Mouse (Mus musculus) liver, embryonic 12.5 days (tissue): ENCODE results near the gene Rbm20. TPM values are rescaled to one million over a fixed set of nuclear protein-coding genes. Genes with fewer than 3 reads are reported as not detected.
A peak's percentile ranks its signal among the peaks of the same experiment; 100 is the strongest.
"Not testable (repeated sequence)": the region's sequence is repeated elsewhere in the genome, so short reads cannot be mapped to it uniquely, and the experiment has no call there.

Experiments used
- ATAC-seq: fragments of 200-750 bp; cut with Nextera tagmentation; 2 replicates; pipeline ENCODE4 v1.8.0; 2017; ENCODE audit warnings: moderate number of reproducible peaks, mild to moderate bottlenecking, moderate library complexity
- H3K27ac ChIP-seq: fragments of 300-500 bp; sonication (generic); 2 replicates; pipeline ENCODE4 v1.5.1; 2016; ENCODE audit warnings: mild to moderate bottlenecking
- H3K27me3 ChIP-seq: fragments of 300-500 bp; sonication (generic); replicated peaks from 2 replicates; pipeline ENCODE4 v1.6.1; 2016; ENCODE audit warnings: mild to moderate bottlenecking, moderate library complexity
- H3K36me3 ChIP-seq: fragments of 300-500 bp; sonication (generic); 2 replicates; pipeline ENCODE4 v1.6.1; 2016; ENCODE audit warnings: mild to moderate bottlenecking, moderate library complexity
- H3K4me1 ChIP-seq: fragments of 300-500 bp; sonication (generic); 2 replicates; pipeline ENCODE4 v1.6.1; 2016
- H3K4me2 ChIP-seq: fragments of 300-500 bp; sonication (generic); 2 replicates; pipeline ENCODE4 v1.6.1; 2016; ENCODE audit warnings: mild to moderate bottlenecking, moderate library complexity
- H3K4me3 ChIP-seq: fragments of 300-500 bp; sonication (generic); 2 replicates; pipeline ENCODE4 v1.5.1; 2016; ENCODE audit warnings: mild to moderate bottlenecking, moderate library complexity
- H3K9ac ChIP-seq: fragments of 300-500 bp; sonication (generic); 2 replicates; pipeline ENCODE4 v1.6.1; 2016; ENCODE audit warnings: mild to moderate bottlenecking, moderate library complexity
- H3K9me3 ChIP-seq: fragments of 300-500 bp; sonication (generic); replicated peaks from 2 replicates; pipeline ENCODE4 v1.6.1; 2016; ENCODE audit warnings: mild to moderate bottlenecking, moderate library complexity
- WGBS: fragments of 180-500 bp; shearing (Covaris S2); methylation state at CpG from one replicate; pipeline ENCODE4 v1.1.7; 2016; ENCODE audit not compliant: insufficient replicate concordance; 5-methylcytosine and 5-hydroxymethylcytosine counted together
- polyA plus RNA-seq: library from polyadenylated mRNA; unstranded; fragments of >200 nt; fragmentation: Nextera tagmentation; extraction: Ambion mirVana; gene quantifications from 2 replicates; pipeline ENCODE4 v1.2.1, GENCODE M21; 2016

Gene Rbm20
- polyA plus RNA-seq, 1 experiment from 2014 or later: 0.18 TPM

DNA sequence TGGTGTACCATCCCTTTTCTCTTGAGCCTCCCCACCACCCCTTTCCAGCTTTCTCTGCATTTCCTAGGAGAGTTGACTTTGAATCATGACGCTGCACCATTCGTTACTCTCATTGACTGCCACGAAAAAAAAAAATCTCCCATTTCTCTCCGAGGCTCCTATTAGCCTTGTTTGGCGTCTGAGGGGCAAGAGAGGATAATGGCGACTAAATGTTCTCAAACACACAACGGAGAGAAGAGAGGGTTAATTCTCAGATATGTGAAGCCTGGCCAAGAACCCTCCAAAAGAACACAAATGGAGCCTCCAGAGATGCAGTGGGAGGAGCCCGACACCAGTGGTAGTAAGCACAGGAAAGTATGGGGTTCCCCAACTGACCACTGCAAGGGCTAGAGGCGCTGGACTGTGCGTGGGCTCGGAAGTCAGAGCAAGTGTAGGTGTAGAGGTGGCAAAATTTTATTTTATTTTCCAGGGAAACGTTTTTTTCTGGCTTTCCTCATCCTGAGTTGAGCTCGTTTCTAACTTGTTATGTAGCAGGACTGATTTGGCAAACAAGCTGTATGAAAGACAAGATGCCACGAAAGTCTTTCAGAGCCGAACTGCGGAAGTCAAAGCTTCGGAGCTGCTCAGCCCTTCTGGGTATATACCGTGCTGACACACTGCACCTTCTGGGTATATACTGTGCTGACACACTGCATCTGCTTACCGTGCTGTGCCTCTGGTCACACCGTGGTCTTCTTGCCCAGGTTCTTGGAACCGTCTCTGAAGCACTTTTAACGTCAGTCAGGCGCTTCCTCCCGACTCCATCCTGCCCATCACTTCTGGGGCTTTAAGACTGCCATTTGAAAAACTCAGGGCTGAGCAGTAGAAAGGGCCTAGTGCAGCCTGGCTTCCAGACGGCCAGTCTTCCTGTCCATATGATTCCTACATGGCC is 222.1 kb downstream of the Rbm20 start:
- Histone ChIP-seq H3K9ac (no peak overlapping the region), H3K4me1 (peaks cover 41% of the 10 kb centered on the region), H3K27ac (no peak overlapping the region), H3K27me3 (no peaks in the 10 kb centered on the region), H3K9me3 (no peaks in the 10 kb centered on the region), H3K4me3 (no peak overlapping the region), H3K4me2 (no peak overlapping the region), H3K36me3 (no peaks in the 10 kb centered on the region)
- WGBS: 73% methylated on average over 25 of the region's 25 CpGs
- no peak for ATAC-seq

DNA sequence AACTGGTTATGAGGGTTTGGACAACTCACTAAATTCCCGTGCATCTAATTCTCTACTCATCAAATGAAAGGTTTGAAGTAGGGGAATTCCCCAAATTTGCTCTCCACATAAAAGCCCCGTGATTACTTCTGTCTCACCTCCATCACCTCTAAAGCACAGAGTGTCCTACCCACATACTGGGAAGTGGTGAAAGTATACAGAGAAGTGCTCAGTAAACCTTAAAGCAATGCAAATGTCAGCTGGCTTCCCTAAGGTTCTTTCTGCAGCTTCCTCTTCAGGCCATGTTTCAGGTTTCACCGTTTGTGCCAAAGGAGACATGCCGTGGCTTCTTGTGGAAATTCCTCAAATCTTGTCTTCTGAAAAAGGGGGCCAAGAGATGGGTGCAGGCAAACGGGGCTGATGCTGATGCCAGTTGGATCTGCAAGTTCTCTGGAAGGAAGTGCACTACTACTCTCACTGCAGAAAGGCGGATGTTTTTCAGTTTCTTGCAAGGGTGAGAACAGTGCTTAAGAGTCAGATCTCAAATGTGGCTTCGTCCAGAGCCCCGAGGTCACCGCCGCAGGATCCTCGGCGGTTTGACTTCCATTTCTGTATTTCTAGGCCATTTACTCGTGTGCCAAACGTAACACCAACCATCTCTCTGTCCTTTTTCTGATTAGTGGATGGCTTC is 223.0 kb downstream of the Rbm20 start:
- Histone ChIP-seq H3K36me3 (no peaks in the 10 kb centered on the region), H3K4me2 (no peak overlapping the region), H3K4me1 (peaks cover 41% of the 10 kb centered on the region), H3K4me3 (no peak overlapping the region), H3K9ac (no peak overlapping the region), H3K9me3 (no peaks in the 10 kb centered on the region), H3K27me3 (no peaks in the 10 kb centered on the region), H3K27ac (no peak overlapping the region)
- WGBS: 73% methylated on average over 14 of the region's 14 CpGs
- no peak for ATAC-seq

DNA sequence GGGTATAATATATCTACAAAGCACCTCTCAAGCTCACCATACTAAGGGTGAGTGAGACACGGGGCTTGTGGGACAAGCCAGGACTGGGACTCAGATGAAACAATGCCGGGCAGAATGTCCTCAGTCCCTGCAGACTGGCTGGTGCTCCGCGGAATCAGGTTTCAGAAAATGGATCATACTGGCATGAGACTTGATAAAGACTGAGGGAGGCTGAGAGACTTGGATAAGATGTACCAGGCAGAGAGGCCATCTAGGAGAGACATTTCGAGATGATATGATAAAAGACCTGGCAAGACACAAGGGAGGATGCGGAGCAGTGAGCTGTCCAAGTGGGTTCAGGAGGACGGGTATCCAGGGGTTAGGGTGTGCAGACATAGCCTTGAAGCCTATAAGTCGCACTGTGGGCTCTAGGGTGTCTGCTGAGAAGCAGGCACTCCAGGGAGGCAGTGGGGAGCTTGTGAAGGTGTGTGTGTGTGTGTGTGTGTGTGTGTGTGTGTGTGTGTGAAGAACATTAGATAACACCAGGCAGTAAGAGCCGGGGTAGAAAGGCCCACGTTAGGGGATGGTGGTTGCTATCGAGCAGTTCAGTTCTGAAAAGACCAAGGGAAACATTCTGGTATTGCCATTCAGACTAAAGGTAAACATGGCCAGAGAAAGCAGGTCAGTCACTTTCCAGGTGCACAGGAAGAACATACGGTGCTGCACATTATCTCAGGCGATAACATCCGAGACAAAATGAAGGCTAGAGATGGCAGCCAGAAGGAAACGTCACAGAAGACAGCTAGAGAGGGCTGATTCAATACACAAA is 225.0 kb downstream of the Rbm20 start:
- peak overlapping the region; percentile 97 for H3K4me2 ChIP-seq
- H3K4me3 ChIP-seq: peak overlapping the region; percentile 96
- no peaks in the 10 kb centered on the region for H3K36me3 ChIP-seq
- peak overlapping the region; percentile 78 for H3K9ac ChIP-seq
- peak overlapping the region; percentile 90 for H3K27ac ChIP-seq
- 24% methylated on average over 15 of the region's 15 CpGs for WGBS
- H3K4me1 ChIP-seq: peaks cover 53% of the 10 kb centered on the region
- H3K9me3 ChIP-seq: no peaks in the 10 kb centered on the region
- H3K27me3 ChIP-seq: no peaks in the 10 kb centered on the region
- ATAC-seq: peak; percentile 44

DNA sequence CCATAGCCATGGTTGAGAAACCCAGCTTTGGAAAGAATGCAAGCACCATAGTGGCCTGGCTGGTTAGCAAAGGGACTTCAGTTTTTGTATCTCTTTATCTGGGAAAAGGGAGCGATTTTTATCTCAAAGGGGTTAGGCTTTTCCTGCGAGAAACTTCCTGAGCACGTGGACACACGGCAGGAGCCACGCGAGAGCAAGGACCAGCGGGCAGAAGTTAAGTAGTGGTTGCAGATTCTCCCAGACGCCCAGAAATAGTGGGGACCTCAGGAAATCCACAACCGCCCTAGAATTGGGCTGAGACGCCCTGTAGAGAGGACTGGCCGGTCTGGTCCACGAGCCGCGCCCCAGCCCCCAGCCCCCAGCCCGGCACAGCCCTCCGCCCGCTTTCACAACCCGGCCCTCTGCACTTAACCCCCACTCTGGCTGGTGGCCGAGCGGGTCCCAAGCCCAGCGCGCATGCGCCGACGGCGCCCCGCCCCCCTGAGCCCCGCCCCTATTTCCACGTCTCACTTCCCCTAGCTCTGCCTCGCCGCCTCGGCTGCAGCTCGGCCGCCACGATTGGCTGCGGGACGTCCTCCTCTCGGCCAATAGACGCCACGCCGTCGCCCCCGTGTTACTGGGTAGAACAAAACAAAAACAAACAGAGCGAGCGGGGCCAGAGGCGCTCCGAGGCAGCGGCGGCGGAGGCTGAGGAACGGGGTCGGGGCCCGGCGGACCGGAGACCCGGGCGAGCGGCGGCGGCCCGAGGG is 225.8 kb downstream of the Rbm20 start:
- no peaks in the 10 kb centered on the region for H3K36me3 ChIP-seq
- under 1% methylated on average over 61 of the region's 61 CpGs for WGBS
- peak overlapping the region; percentile 95 for H3K9ac ChIP-seq
- no peaks in the 10 kb centered on the region for H3K9me3 ChIP-seq
- peak overlapping the region; percentile 96 for H3K4me3 ChIP-seq
- H3K27me3 ChIP-seq: no peaks in the 10 kb centered on the region
- H3K4me1 ChIP-seq: peaks cover 53% of the 10 kb centered on the region
- peak; percentile 96 for ATAC-seq
- peak overlapping the region; percentile 97 for H3K4me2 ChIP-seq
- H3K27ac ChIP-seq: peak overlapping the region; percentile 90

DNA sequence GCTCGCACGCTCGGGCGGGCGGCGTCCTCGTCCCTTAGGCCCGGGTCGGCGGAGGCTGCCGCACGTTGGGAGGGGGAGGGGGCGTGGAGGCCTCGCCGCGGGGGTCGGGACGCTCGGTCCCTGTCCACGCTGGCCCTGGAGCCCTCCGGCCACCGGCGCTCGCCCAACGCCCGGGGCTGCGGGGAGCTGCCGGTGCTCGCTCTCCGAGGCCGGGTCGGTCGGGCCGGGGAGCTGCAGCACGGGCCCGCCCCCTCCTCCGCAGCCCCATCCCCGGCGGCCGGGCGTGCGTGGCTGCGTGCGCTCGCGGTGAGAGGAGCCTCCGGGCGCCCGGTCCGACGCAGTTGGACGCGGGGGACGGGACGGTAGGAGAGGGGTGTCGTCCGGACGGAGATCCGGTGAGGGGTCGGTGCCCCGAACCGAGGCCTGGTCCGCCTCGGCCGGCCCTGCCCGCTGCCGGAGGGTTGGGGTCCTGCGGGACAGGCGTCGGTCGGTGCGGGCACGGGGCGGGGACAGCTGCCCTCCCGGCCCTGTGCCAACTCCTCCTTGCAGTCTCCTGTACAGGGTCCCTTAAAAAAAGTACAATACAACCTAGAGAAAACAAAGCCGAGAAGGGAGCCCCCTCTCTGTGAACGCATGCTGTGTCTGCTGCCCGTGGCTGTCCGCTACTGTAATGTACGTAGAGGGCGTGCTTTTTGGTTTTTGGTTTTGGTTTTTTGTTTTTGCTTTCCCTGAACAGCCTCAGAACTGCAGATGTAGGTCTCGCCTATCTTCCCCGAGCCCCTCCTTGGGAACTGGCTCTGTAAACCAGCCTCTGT is 226.6 kb downstream of the Rbm20 start:
- H3K4me2 ChIP-seq: peak overlapping the region; percentile 97
- no peaks in the 10 kb centered on the region for H3K27me3 ChIP-seq
- peak overlapping the region; percentile 90 for H3K27ac ChIP-seq
- H3K36me3 ChIP-seq: no peaks in the 10 kb centered on the region
- peak; percentile 61 for ATAC-seq
- H3K9me3 ChIP-seq: no peaks in the 10 kb centered on the region
- peak overlapping the region; percentile 95 for H3K9ac ChIP-seq
- peaks cover 46% of the 10 kb centered on the region for H3K4me1 ChIP-seq
- peak overlapping the region; percentile 96 for H3K4me3 ChIP-seq
- 1% methylated on average over 75 of the region's 83 CpGs for WGBS

DNA sequence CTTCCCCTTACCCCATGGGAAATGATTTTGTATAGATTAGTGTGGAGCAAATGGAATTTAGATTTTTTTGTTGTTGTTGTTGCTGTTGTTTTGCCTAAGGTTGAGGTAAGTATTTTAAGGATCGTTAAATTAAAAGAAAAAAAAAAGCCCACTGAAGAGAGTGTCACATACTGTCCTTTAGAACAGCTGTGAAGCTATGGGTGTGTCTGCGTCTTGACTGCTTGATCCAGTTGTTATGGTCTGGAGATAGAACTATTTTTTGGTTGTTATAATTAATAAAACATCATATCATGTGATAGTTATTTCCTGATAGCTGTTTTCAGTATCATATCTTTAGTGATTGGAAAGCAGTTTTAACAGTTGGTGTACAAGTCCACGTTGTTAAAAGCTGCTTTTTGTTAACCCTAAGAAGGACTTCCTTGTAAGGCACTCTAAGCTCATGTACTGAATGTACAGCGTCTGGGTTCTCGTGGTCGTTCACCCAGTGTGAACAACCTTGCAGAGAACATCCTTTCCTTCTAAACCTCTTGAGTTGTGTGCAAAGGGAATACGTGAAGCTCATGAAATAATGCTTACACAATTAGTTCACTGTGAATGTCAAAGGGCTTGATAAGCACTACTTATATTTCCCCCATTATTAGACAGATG is 227.9 kb downstream of the Rbm20 start:
- peak overlapping the region; percentile 96; the same call in 1 of the 2 replicates for H3K4me3 ChIP-seq
- H3K4me2 ChIP-seq: peak overlapping the region; percentile 97
- H3K27me3 ChIP-seq: no peaks in the 10 kb centered on the region
- H3K9me3 ChIP-seq: no peaks in the 10 kb centered on the region
- H3K9ac ChIP-seq: 0 out of 2 replicates have a peak overlapping the region, but pooled peaks have one; percentile 95
- H3K36me3 ChIP-seq: peaks cover 10% of the 10 kb centered on the region
- peak overlapping the region; percentile 90; the same call in 1 of the 2 replicates for H3K27ac ChIP-seq
- ATAC-seq: no peak
- H3K4me1 ChIP-seq: peaks cover 46% of the 10 kb centered on the region
- 55% methylated on average over 7 of the region's 7 CpGs for WGBS

DNA sequence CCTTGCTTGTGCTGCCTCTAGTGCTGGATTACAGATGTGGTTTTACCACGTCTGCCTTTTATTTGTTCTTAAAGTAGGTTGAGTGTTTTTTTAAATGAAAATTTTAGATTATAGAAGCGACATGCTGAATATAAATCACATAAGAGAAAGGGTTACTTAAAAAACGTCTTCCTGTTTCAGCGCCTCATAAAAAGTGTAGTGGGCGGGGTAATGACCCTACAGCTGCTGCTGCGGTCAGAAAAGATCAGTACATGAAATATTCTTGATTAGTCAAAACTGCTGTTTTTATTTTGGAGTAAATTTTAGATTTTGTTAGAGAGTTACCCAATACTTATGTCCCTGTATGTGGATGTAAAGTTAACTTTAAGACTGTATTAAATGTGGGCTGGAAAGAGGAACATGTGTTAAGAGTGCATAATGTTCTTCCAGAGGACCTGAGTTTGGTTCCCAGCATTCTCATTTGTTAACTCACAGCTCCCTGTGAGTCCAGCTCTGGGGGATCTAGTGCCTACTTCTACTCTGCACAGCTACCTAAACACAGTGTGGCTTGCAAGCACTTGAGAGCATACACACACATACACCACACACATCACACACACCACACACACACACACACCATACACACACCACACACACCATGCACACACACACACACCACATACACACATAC is 229.1 kb downstream of the Rbm20 start:
- H3K27ac ChIP-seq: peak overlapping the region; percentile 17; the same call in 1 of the 2 replicates
- no peak for ATAC-seq
- H3K9me3 ChIP-seq: no peaks in the 10 kb centered on the region
- WGBS: 43% methylated on average over 6 of the region's 6 CpGs
- H3K4me2 ChIP-seq: peak overlapping the region; percentile 22
- H3K36me3 ChIP-seq: peaks cover 20% of the 10 kb centered on the region
- no peaks in the 10 kb centered on the region for H3K27me3 ChIP-seq
- peaks cover 43% of the 10 kb centered on the region for H3K4me1 ChIP-seq
- H3K4me3 ChIP-seq: no peak overlapping the region
- H3K9ac ChIP-seq: no peak overlapping the region

DNA sequence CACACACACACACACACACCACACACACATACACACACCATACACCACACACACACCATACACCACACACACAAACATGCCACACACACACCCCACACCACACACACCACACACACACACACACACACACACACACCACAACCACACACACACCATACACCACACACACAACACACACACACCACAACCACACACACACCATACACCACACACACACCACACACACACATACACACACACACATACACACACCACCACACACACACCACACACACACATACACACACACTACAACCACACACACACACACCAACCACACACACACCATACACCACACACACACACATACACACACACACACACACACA is 229.6 kb downstream of the Rbm20 start:
- H3K4me3 ChIP-seq, ATAC-seq: not testable (repeated sequence)
- peaks cover 23% of the 10 kb centered on the region for H3K36me3 ChIP-seq

DNA sequence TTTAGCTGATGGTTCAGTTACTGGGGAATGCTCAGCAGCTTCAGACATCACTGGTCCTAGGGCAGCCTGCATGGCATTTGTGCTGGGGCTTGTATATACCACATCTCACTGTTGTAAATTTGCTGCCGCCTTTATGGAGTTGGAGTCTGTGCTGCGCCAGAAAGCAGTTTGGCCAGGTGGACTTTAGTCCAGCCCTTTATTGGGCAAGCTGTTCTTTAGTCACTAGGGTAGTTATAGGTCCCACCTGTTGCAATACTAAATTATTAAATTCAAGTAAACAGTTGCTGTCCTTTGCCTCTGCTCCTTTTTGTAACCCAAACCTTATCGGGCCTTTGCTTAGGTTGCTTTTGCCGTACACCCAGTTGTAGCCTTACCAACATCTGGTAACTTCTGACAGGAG is 237.8 kb downstream of the Rbm20 start:
- H3K36me3 ChIP-seq: peaks cover 76% of the 10 kb centered on the region
- H3K9ac ChIP-seq: no peak overlapping the region
- 85% methylated on average over 4 of the region's 4 CpGs for WGBS
- H3K4me3 ChIP-seq: no peak overlapping the region
- ATAC-seq: no peak
- H3K9me3 ChIP-seq: no peaks in the 10 kb centered on the region
- H3K4me2 ChIP-seq: no peak overlapping the region
- no peaks in the 10 kb centered on the region for H3K27me3 ChIP-seq
- no peak overlapping the region for H3K27ac ChIP-seq
- H3K4me1 ChIP-seq: no peaks in the 10 kb centered on the region

More for the DNA sequence above, 229.6 kb downstream of the Rbm20 start:
- H3K4me2 ChIP-seq, H3K9ac ChIP-seq, H3K27me3 ChIP-seq, H3K9me3 ChIP-seq: not testable (repeated sequence)
- Histone ChIP-seq H3K27ac (0 out of 2 replicates have a peak overlapping the region, but pooled peaks have one; percentile 17), H3K4me1 (peaks cover 38% of the 10 kb centered on the region)
